13 mouse cellular contexts compared by ENCODE assay signal in genomic region chr11:113418921-113419655, GRCm38 (mm10).
DNase-seq lines count a peak whose midpoint lies in the region; TF ChIP-seq lines count a peak whose summit lies in the region.
"Had no signal": no experiment of that assay in that cellular context is flagged by ENCODE, and none has a peak within 500 bp of the region (broad histone marks: within the 10 kb centered on the region; RNA-seq: fewer than 3 reads in every experiment).

No protein-coding gene starts in this region.

- peak; percentile 38 to 70 for DNase-seq in frontal cortex, adult 2 months (ENCODE audit: extremely low spot score in 1 of 2, low spot score in 1 of 2)
- DNase-seq in frontal cortex, postnatal 25 days (ENCODE audit: low spot score in 2 of 2), result no peak
- peak; percentile 79 for DNase-seq in brain, embryonic 14.5 days (ENCODE audit: low read depth)
- DNase-seq in left cerebral cortex, adult 2 months (ENCODE audit: extremely low spot score in 1 of 2, low spot score in 2 of 2), result peak in 1 of 2 experiments; percentile 20
- peak; percentile 51 for DNase-seq in right cerebral cortex, adult 18-20 months
- DNase-seq in thymus, postnatal 14 days, result no peak
- no peak for DNase-seq in kidney, adult 18-20 months
- DNase-seq in heart, adult 8-10 months (ENCODE audit: low spot score), result no peak
- DNase-seq: cerebellum, adult 9-11 months; lung, postnatal 36 days had no signal

- peak overlapping the region; percentile 75 for H3K27ac ChIP-seq in left cerebral cortex, adult 2 months
- H3K27ac ChIP-seq: kidney, postnatal 0 days; limb, embryonic 12.5 days; liver, embryonic 15.5 days had no signal

- intact Hi-C loops in left cerebral cortex, adult 2 months (cut with DNase I), result loop anchor here (5.0 to 10.0 kb wide), 4 partner anchors 67 to 244 kb away; no protein-coding TSS in a partner anchor

- no peak overlapping the region for H3K4me3 ChIP-seq in left cerebral cortex, adult 2 months
- H3K4me3 ChIP-seq: limb, embryonic 12.5 days; liver, embryonic 15.5 days had no signal

- TF ChIP-seq POLR2A in brain, embryonic 14.5 days (IDR thresholded peaks at IDR 0.05; ENCODE audit: borderline replicate concordance, extremely low read depth, insufficient read depth, insufficient read length, poor library complexity, severe bottlenecking), result no peak

- TF ChIP-seq CTCF in brain, embryonic 14.5 days (IDR thresholded peaks at IDR 0.05; ENCODE audit: borderline replicate concordance, extremely low read depth, insufficient read depth, insufficient read length), result no peak
- TF ChIP-seq CTCF in left cerebral cortex, adult 2 months (IDR thresholded peaks at IDR 0.05), result no peak

Comparison
In these comparisons a context has a peak if more than half of its experiments do, and no peak if none do; other contexts are left out.
1. DNase-seq: peak in frontal cortex, adult 2 months (2 of 2), brain, embryonic 14.5 days (single experiment) and right cerebral cortex, adult 18-20 months (single experiment); none in frontal cortex, postnatal 25 days (0 of 2), thymus, postnatal 14 days (single experiment), kidney, adult 18-20 months (single experiment) and heart, adult 8-10 months (single experiment).